Mouse (Mus musculus): ENCODE measurements at regions not wholly inside any gene's neighbourhood (a gene's known extent, or its start where the extent isn't known, plus 50 kb on each side); places are given as distances from the start of the nearest gene placed in this dataset.

GRCm38 (mm10) chr16:12731588-12731987 is 377.9 kb upstream of the Ercc4 start:
- WGBS: 83% methylated on average over 2 of the region's 2 CpGs

GRCm38 (mm10) chr16:12742472-12742871 is 367.0 kb upstream of the Ercc4 start:
- Histone ChIP-seq H3K9ac (replicated peaks; ENCODE audit: low read depth, low read length) (no peak overlapping the region), H3K4me2 (ENCODE audit: low read length) (no peak overlapping the region), H3K9me3 (ENCODE audit: control insufficient read depth, low read length) (no peaks in the 10 kb centered on the region), H3K4me3 (replicated peaks; ENCODE audit: low read length) (no peak overlapping the region), H3K36me3 (ENCODE audit: control insufficient read depth, insufficient read depth) (no peaks in the 10 kb centered on the region), H3K27me3 (replicated peaks; ENCODE audit: control insufficient read depth, insufficient read depth, low read length) (no peaks in the 10 kb centered on the region), H3K4me1 (replicated peaks; ENCODE audit: control insufficient read depth, insufficient read depth, low read length) (no peaks in the 10 kb centered on the region), H3K27ac (ENCODE audit: low read length) (no peak overlapping the region)
- no peak for ATAC-seq

More at GRCm38 (mm10) chr16:12731588-12731987, 377.9 kb upstream of the Ercc4 start:
- Histone ChIP-seq H3K9me3 (ENCODE audit: control insufficient read depth, low read length) (no peaks in the 10 kb centered on the region), H3K9ac (replicated peaks; ENCODE audit: low read depth, low read length) (no peak overlapping the region), H3K4me3 (replicated peaks; ENCODE audit: low read length) (no peak overlapping the region), H3K4me1 (replicated peaks; ENCODE audit: control insufficient read depth, insufficient read depth, low read length) (no peaks in the 10 kb centered on the region), H3K36me3 (ENCODE audit: control insufficient read depth, insufficient read depth) (no peaks in the 10 kb centered on the region), H3K4me2 (ENCODE audit: low read length) (no peak overlapping the region), H3K27ac (ENCODE audit: low read length) (no peak overlapping the region), H3K27me3 (replicated peaks; ENCODE audit: control insufficient read depth, insufficient read depth, low read length) (no peaks in the 10 kb centered on the region)
- ATAC-seq: no peak

- Histone ChIP-seq H3K4me2 (ENCODE audit: low read length) (no peak overlapping the region), H3K9ac (replicated peaks; ENCODE audit: low read depth, low read length) (no peak overlapping the region), H3K36me3 (ENCODE audit: control insufficient read depth, insufficient read depth) (no peaks in the 10 kb centered on the region), H3K27me3 (replicated peaks; ENCODE audit: control insufficient read depth, insufficient read depth, low read length) (no peaks in the 10 kb centered on the region), H3K4me3 (replicated peaks; ENCODE audit: low read length) (no peak overlapping the region), H3K27ac (ENCODE audit: low read length) (no peak overlapping the region), H3K9me3 (ENCODE audit: control insufficient read depth, low read length) (no peaks in the 10 kb centered on the region), H3K4me1 (replicated peaks; ENCODE audit: control insufficient read depth, insufficient read depth, low read length) (no peaks in the 10 kb centered on the region)
- ATAC-seq: no peak
- WGBS: 98% methylated on average over 3 of the region's 3 CpGs
Observed at GRCm38 (mm10) chr16:12753181-12753580, 356.3 kb upstream of the Ercc4 start.

GRCm38 (mm10) chr16:12754361-12754760 is 355.1 kb upstream of the Ercc4 start:
- H3K4me1 ChIP-seq (replicated peaks; ENCODE audit: control insufficient read depth, insufficient read depth, low read length): no peaks in the 10 kb centered on the region
- H3K4me3 ChIP-seq (replicated peaks; ENCODE audit: low read length): no peak overlapping the region
- H3K4me2 ChIP-seq (ENCODE audit: low read length): no peak overlapping the region
- H3K9me3 ChIP-seq (ENCODE audit: control insufficient read depth, low read length): no peaks in the 10 kb centered on the region
- no peak overlapping the region for H3K27ac ChIP-seq (ENCODE audit: low read length)
- H3K36me3 ChIP-seq (ENCODE audit: control insufficient read depth, insufficient read depth): no peaks in the 10 kb centered on the region
- H3K9ac ChIP-seq (replicated peaks; ENCODE audit: low read depth, low read length): no peak overlapping the region
- ATAC-seq: no peak
- H3K27me3 ChIP-seq (replicated peaks; ENCODE audit: control insufficient read depth, insufficient read depth, low read length): no peaks in the 10 kb centered on the region

- Histone ChIP-seq H3K27me3 (replicated peaks; ENCODE audit: control insufficient read depth, insufficient read depth, low read length) (no peaks in the 10 kb centered on the region), H3K9me3 (ENCODE audit: control insufficient read depth, low read length) (no peaks in the 10 kb centered on the region), H3K4me3 (replicated peaks; ENCODE audit: low read length) (no peak overlapping the region), H3K4me1 (replicated peaks; ENCODE audit: control insufficient read depth, insufficient read depth, low read length) (no peaks in the 10 kb centered on the region), H3K36me3 (ENCODE audit: control insufficient read depth, insufficient read depth) (no peaks in the 10 kb centered on the region), H3K9ac (replicated peaks; ENCODE audit: low read depth, low read length) (no peak overlapping the region), H3K4me2 (ENCODE audit: low read length) (no peak overlapping the region), H3K27ac (ENCODE audit: low read length) (no peak overlapping the region)
- 85% methylated on average over 4 of the region's 4 CpGs for WGBS
- no peak for ATAC-seq
Observed at GRCm38 (mm10) chr16:12758594-12758993, 350.9 kb upstream of the Ercc4 start.

- Histone ChIP-seq H3K36me3 (ENCODE audit: control insufficient read depth, insufficient read depth) (no peaks in the 10 kb centered on the region), H3K9me3 (ENCODE audit: control insufficient read depth, low read length) (no peaks in the 10 kb centered on the region), H3K27ac (ENCODE audit: low read length) (no peak overlapping the region), H3K4me2 (ENCODE audit: low read length) (no peak overlapping the region), H3K4me1 (replicated peaks; ENCODE audit: control insufficient read depth, insufficient read depth, low read length) (no peaks in the 10 kb centered on the region), H3K27me3 (replicated peaks; ENCODE audit: control insufficient read depth, insufficient read depth, low read length) (no peaks in the 10 kb centered on the region), H3K4me3 (replicated peaks; ENCODE audit: low read length) (no peak overlapping the region), H3K9ac (replicated peaks; ENCODE audit: low read depth, low read length) (no peak overlapping the region)
- ATAC-seq: no peak
- 100% methylated on average over 1 of the region's 1 CpGs for WGBS
Observed at GRCm38 (mm10) chr16:12764166-12764565, 345.3 kb upstream of the Ercc4 start.

GRCm38 (mm10) chr16:12764608-12765007 is 344.9 kb upstream of the Ercc4 start:
- Histone ChIP-seq H3K4me3 (replicated peaks; ENCODE audit: low read length) (no peak overlapping the region), H3K4me2 (ENCODE audit: low read length) (no peak overlapping the region), H3K27ac (ENCODE audit: low read length) (no peak overlapping the region), H3K27me3 (replicated peaks; ENCODE audit: control insufficient read depth, insufficient read depth, low read length) (no peaks in the 10 kb centered on the region), H3K4me1 (replicated peaks; ENCODE audit: control insufficient read depth, insufficient read depth, low read length) (no peaks in the 10 kb centered on the region), H3K9ac (replicated peaks; ENCODE audit: low read depth, low read length) (no peak overlapping the region), H3K36me3 (ENCODE audit: control insufficient read depth, insufficient read depth) (no peaks in the 10 kb centered on the region), H3K9me3 (ENCODE audit: control insufficient read depth, low read length) (no peaks in the 10 kb centered on the region)
- ATAC-seq: no peak
- 76% methylated on average over 1 of the region's 1 CpGs for WGBS

- ATAC-seq: no peak
- H3K4me3 ChIP-seq (replicated peaks; ENCODE audit: low read length): no peak overlapping the region
- 84% methylated on average over 7 of the region's 7 CpGs for WGBS
- no peaks in the 10 kb centered on the region for H3K4me1 ChIP-seq (replicated peaks; ENCODE audit: control insufficient read depth, insufficient read depth, low read length)
- no peak overlapping the region for H3K9ac ChIP-seq (replicated peaks; ENCODE audit: low read depth, low read length)
- no peaks in the 10 kb centered on the region for H3K27me3 ChIP-seq (replicated peaks; ENCODE audit: control insufficient read depth, insufficient read depth, low read length)
- H3K9me3 ChIP-seq (ENCODE audit: control insufficient read depth, low read length): no peaks in the 10 kb centered on the region
- no peak overlapping the region for H3K27ac ChIP-seq (ENCODE audit: low read length)
- no peaks in the 10 kb centered on the region for H3K36me3 ChIP-seq (ENCODE audit: control insufficient read depth, insufficient read depth)
- H3K4me2 ChIP-seq (ENCODE audit: low read length): no peak overlapping the region
Observed at GRCm38 (mm10) chr16:12766846-12767245, 342.6 kb upstream of the Ercc4 start.

- 83% methylated on average over 2 of the region's 2 CpGs for WGBS
- Histone ChIP-seq H3K4me3 (replicated peaks; ENCODE audit: low read length) (no peak overlapping the region), H3K36me3 (ENCODE audit: control insufficient read depth, insufficient read depth) (no peaks in the 10 kb centered on the region), H3K27ac (ENCODE audit: low read length) (no peak overlapping the region), H3K9ac (replicated peaks; ENCODE audit: low read depth, low read length) (no peak overlapping the region), H3K4me2 (ENCODE audit: low read length) (no peak overlapping the region), H3K9me3 (ENCODE audit: control insufficient read depth, low read length) (no peaks in the 10 kb centered on the region), H3K4me1 (replicated peaks; ENCODE audit: control insufficient read depth, insufficient read depth, low read length) (no peaks in the 10 kb centered on the region), H3K27me3 (replicated peaks; ENCODE audit: control insufficient read depth, insufficient read depth, low read length) (no peaks in the 10 kb centered on the region)
- no peak for ATAC-seq
Observed at GRCm38 (mm10) chr16:12768161-12768895, 341.2 kb upstream of the Ercc4 start.

- Histone ChIP-seq H3K4me1 (replicated peaks; ENCODE audit: control insufficient read depth, insufficient read depth, low read length) (no peaks in the 10 kb centered on the region), H3K4me2 (ENCODE audit: low read length) (no peak overlapping the region), H3K27ac (ENCODE audit: low read length) (no peak overlapping the region), H3K36me3 (ENCODE audit: control insufficient read depth, insufficient read depth) (no peaks in the 10 kb centered on the region), H3K27me3 (replicated peaks; ENCODE audit: control insufficient read depth, insufficient read depth, low read length) (no peaks in the 10 kb centered on the region), H3K4me3 (replicated peaks; ENCODE audit: low read length) (no peak overlapping the region), H3K9ac (replicated peaks; ENCODE audit: low read depth, low read length) (no peak overlapping the region), H3K9me3 (ENCODE audit: control insufficient read depth, low read length) (no peaks in the 10 kb centered on the region)
- peak; percentile 92 for ATAC-seq
- 47% methylated on average over 5 of the region's 5 CpGs for WGBS
Observed at GRCm38 (mm10) chr16:12770482-12770881, 339.0 kb upstream of the Ercc4 start.
